Mouse (Mus musculus): ENCODE data around the gene Dhx34. TPM values are rescaled to one million over a fixed set of nuclear protein-coding genes. Genes with fewer than 3 reads are reported as not detected.
"Not testable (repeated sequence)": the region's sequence is repeated elsewhere in the genome, so short reads cannot be mapped to it uniquely, and the experiment has no call there.

Gene Dhx34
- polyA plus RNA-seq (2016; fragmentation: Nextera tagmentation; extraction: Ambion mirVana), result 16.9 and 19.2 TPM in 2 replicates

DNA sequence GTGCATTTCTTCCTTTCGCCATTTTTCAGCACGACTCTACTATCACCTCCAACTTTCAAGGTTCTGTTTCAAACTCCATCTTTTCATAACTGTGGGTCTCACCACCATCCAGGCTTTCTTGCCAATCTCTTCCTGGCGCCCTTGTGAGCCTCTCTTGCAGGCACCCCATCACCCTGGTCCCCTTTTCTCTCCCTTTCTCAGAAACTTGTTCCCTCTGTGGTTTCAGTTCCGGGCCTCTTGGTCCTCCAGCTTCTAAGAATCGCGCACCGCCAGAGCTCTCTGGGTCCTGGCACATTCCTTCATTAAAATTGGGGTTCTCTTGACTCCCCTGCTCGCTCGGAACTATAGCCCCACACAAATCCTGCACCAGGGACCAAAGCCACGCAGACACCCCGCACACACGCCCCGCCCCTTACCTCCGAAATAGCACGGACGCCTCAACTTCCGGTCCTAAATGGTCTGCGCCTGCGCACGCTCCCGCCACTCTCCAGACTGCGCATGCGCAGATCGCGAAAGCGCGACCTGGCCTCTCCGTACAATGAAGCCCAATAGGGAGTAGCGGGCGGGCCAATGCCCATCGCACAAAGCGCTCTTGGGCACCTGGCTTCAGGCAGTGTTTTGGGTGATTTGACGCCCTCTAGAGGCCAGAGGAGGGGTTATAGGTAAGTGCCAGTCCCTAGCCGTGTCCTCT is at the start of gene Dhx34:
Dhx34 (minus strand) TSS at position 456 of the 691 bp plus-strand sequence.
- peaks cover 20% of the 10 kb centered on the region for H3K36me3 ChIP-seq
- H3K4me1 ChIP-seq, result peaks cover 9% of the 10 kb centered on the region
- H3K4me3 ChIP-seq, result peak within 1 kb of the TSS; percentile 55
- H3K27me3 ChIP-seq, result no peaks in the 10 kb centered on the region
- H3K9me3 ChIP-seq (replicated peaks), result no peaks in the 10 kb centered on the region
- H3K9ac ChIP-seq, result peak within 1 kb of the TSS; percentile 74
- 2% methylated on average over 34 of the region's 34 CpGs for WGBS
- H3K4me2 ChIP-seq (replicated peaks), result peak within 1 kb of the TSS; percentile 63
- H3K27ac ChIP-seq, result peak within 1 kb of the TSS; percentile 67
- peak; percentile 97 for ATAC-seq (ENCODE audit: low FRiP score)

- H3K4me3 ChIP-seq, result no peak overlapping the region
- ATAC-seq (ENCODE audit: low FRiP score), result no peak
- H3K27me3 ChIP-seq, result peaks cover 12% of the 10 kb centered on the region
- H3K27ac ChIP-seq, result no peak overlapping the region
- H3K4me1 ChIP-seq, result peaks cover 28% of the 10 kb centered on the region
- H3K9ac ChIP-seq, result no peak overlapping the region
- H3K4me2 ChIP-seq (replicated peaks), result peak overlapping the region; percentile 93
- WGBS, result 58% methylated on average over 1 of the region's 1 CpGs
- no peaks in the 10 kb centered on the region for H3K9me3 ChIP-seq (replicated peaks)
- peaks cover 11% of the 10 kb centered on the region for H3K36me3 ChIP-seq
Observed at GRCm38 (mm10) chr7:16271139-16271538, 49.3 kb upstream of the Dhx34 start.

DNA sequence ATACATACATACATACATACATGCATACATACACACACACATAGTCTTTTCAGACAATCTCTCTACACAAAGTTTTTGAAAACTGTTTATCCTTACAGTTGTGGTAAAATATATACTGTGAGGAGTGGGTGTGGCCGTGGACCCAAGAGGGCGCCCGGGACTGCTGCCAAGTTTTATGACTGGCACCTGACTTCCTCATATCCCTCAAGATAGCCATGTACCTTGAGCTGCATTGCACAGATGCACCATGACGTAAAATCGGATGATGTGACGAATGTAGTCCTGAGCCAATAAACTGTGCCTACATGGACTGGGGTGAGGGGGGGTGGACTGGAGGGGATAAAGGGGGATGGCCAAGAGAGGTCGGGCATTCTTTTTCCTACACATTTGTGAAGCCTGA is 44.8 kb upstream of the Dhx34 start:
- not testable (repeated sequence) for H3K27ac ChIP-seq

DNA sequence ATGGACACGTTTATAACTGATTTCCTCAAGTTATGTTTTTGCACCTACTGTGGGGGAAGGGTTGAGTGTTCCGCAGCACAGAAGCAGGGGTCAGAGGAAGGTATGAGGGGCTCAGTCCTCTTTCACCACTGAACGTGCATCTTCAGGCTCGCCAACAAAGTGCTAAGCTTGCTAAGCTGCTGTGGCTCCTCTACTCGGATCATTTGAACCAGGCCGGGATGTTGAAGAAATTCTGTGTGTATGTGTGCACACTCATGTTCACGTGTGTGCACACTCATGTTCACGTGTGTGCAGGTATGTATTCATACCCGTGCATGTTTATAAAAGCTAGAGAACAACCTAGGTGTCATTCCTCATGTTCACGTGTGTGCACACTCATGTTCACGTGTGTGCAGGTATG is 44.0 kb upstream of the Dhx34 start:
- H3K4me2 ChIP-seq (replicated peaks), result no peak overlapping the region
- no peak overlapping the region for H3K4me3 ChIP-seq
- no peaks in the 10 kb centered on the region for H3K36me3 ChIP-seq
- no peak for ATAC-seq (ENCODE audit: low FRiP score)
- 89% methylated on average over 11 of the region's 11 CpGs for WGBS
- H3K27ac ChIP-seq, result no peak overlapping the region
- 0 out of 2 replicates have a peak, but pooled peaks cover 10% of the 10 kb centered on the region for H3K9me3 ChIP-seq (replicated peaks)
- no peak overlapping the region for H3K9ac ChIP-seq
- H3K27me3 ChIP-seq, result no peaks in the 10 kb centered on the region
- H3K4me1 ChIP-seq, result no peaks in the 10 kb centered on the region

More for the DNA sequence above, 44.8 kb upstream of the Dhx34 start:
- H3K36me3 ChIP-seq; H3K4me3 ChIP-seq; H3K27me3 ChIP-seq; H3K9ac ChIP-seq; ATAC-seq (ENCODE audit: low FRiP score); H3K4me1 ChIP-seq; H3K4me2 ChIP-seq (replicated peaks): not testable (repeated sequence)
- 0 out of 2 replicates have a peak, but pooled peaks cover 10% of the 10 kb centered on the region for H3K9me3 ChIP-seq (replicated peaks)
- 85% methylated on average over 7 of the region's 7 CpGs for WGBS

DNA sequence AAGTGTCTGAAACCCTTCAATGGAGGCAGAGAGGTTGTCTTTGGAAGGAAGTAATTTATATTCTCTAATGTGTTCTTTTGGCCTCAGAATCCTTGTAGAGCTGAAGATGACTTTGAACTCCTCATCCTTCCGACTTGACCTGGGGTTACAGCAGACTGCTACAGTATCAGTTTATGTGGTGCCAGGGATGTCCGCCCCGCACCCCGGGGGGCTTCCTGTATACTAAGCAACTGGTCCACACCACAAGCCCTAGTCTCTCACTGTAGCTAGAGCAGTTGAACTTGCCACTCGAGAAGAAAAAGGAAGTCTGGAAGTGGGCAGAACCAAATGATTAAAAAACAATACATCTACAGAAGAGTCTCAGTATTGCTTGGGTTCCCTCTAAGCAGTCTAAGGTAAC is 42.0 kb upstream of the Dhx34 start:
- ATAC-seq (ENCODE audit: low FRiP score), result no peak
- Histone ChIP-seq H3K9me3 (replicated peaks) (0 out of 2 replicates have a peak, but pooled peaks cover 10% of the 10 kb centered on the region), H3K9ac (no peak overlapping the region), H3K4me2 (replicated peaks) (no peak overlapping the region), H3K4me1 (no peaks in the 10 kb centered on the region), H3K27ac (no peak overlapping the region), H3K36me3 (no peaks in the 10 kb centered on the region), H3K27me3 (no peaks in the 10 kb centered on the region), H3K4me3 (no peak overlapping the region)
- WGBS, result 88% methylated on average over 5 of the region's 5 CpGs

DNA sequence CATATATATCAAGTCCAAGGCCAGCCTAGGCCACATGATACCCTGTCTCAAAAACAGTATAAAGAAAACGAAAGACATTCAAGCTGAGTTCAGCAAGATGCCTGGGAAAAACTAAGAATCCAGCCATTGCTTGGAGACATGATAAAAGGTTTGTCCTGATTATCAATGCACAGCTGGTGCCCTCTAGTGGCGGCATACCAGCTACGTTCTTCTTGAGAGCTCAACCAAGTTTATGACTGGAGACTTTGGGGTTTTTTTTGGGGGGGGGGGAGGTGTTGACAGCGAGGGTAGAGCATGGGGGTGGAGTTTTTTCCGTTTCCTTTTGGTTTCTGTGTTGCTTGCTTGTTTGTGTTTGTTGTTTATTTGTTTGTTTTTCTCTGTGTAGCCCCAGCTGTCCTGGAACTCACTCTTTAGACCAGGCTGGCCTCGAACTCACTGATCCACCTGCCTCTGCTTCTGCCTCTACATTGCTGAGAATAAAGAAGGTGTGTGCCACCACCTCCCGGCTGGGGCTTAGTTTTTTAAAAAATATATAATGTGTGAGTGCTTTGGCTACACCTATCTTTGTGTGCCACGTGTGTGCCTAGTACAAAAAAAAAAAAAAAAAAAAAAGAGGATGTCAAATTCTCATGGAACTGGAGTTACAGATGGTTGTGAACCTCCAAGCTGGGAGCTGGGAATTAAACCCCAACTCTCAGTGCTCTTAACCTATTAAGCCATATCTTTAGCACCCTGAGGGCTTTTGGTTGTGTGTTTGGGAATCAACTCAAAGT is 41.4 kb upstream of the Dhx34 start:
- Histone ChIP-seq H3K4me3 (no peak overlapping the region), H3K27me3 (no peaks in the 10 kb centered on the region), H3K27ac (no peak overlapping the region), H3K9me3 (replicated peaks) (0 out of 2 replicates have a peak, but pooled peaks cover 10% of the 10 kb centered on the region), H3K4me1 (no peaks in the 10 kb centered on the region), H3K36me3 (no peaks in the 10 kb centered on the region), H3K4me2 (replicated peaks) (no peak overlapping the region), H3K9ac (no peak overlapping the region)
- WGBS, result 29% methylated on average over 8 of the region's 8 CpGs
- no peak for ATAC-seq (ENCODE audit: low FRiP score)

DNA sequence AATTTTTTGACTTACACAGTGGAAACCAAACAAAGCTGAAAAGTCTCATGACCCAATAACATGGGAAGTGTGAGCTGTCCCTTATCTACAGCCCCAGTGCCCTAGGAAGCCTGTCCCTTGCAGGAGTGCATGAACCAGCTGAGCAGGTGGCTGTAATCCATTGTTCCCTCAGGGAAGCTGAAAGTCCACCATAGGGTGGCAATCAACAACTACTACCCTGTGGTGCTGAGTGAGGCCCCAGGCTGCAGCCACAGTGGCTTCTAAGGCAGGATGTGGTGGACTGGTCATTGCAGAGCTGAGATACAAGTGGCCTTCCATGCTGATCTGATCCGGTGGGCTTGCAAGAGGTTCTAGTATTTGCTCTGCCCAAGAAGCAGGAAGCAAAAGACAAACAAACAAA is 39.3 kb upstream of the Dhx34 start:
- ATAC-seq (ENCODE audit: low FRiP score), result no peak

GRCm38 (mm10) chr7:16259110-16259590 is 37.3 kb upstream of the Dhx34 start, which contains the start of gene C5ar1:
TSS of gene C5ar1 (minus strand) at chr7:16259540.
- no peak within 1 kb of the TSS for H3K9ac ChIP-seq
- H3K9me3 ChIP-seq (replicated peaks), result no peaks in the 10 kb centered on the region
- H3K27ac ChIP-seq, result no peak within 1 kb of the TSS
- H3K27me3 ChIP-seq, result no peaks in the 10 kb centered on the region
- H3K4me3 ChIP-seq, result no peak within 1 kb of the TSS
- no peaks in the 10 kb centered on the region for H3K4me1 ChIP-seq
- H3K36me3 ChIP-seq, result no peaks in the 10 kb centered on the region
- no peak within 1 kb of the TSS for H3K4me2 ChIP-seq (replicated peaks)
- ATAC-seq (ENCODE audit: low FRiP score), result no peak
- WGBS, result 87% methylated on average over 5 of the region's 5 CpGs

More for the DNA sequence above, 39.3 kb upstream of the Dhx34 start:
- H3K9me3 ChIP-seq (replicated peaks), result 0 out of 2 replicates have a peak, but pooled peaks cover 10% of the 10 kb centered on the region
- no peaks in the 10 kb centered on the region for H3K4me1 ChIP-seq
- H3K27me3 ChIP-seq, result no peaks in the 10 kb centered on the region
- no peaks in the 10 kb centered on the region for H3K36me3 ChIP-seq
- no peak overlapping the region for H3K4me2 ChIP-seq (replicated peaks)
- no peak overlapping the region for H3K27ac ChIP-seq
- H3K9ac ChIP-seq, result no peak overlapping the region
- WGBS, result 75% methylated on average over 1 of the region's 1 CpGs
- no peak overlapping the region for H3K4me3 ChIP-seq

DNA sequence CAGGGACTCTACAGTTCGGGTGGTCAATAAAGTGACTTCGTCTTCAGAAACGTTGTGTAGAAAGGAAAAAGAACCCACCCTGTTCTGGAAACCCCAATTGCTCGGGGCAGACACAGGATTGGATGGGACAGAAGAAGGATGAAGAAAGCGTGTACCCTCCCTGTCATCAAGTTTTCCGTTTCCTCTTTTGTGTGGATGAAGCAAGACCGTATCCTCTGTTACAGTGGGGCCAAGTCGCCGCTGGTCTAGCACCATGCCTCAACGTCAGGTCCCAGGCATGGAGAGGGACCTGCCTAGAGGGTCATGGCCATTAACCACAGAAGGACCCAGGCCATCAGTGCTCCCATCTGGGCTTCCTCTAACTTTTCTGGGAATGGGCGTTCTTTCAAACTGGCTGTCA is 36.0 kb upstream of the Dhx34 start:
- no peak overlapping the region for H3K9ac ChIP-seq
- H3K4me3 ChIP-seq, result no peak overlapping the region
- H3K9me3 ChIP-seq (replicated peaks), result no peaks in the 10 kb centered on the region
- H3K36me3 ChIP-seq, result no peaks in the 10 kb centered on the region
- H3K4me2 ChIP-seq (replicated peaks), result no peak overlapping the region
- H3K4me1 ChIP-seq, result no peaks in the 10 kb centered on the region
- 86% methylated on average over 11 of the region's 11 CpGs for WGBS
- ATAC-seq (ENCODE audit: low FRiP score), result no peak
- no peak overlapping the region for H3K27ac ChIP-seq
- no peaks in the 10 kb centered on the region for H3K27me3 ChIP-seq

- H3K27me3 ChIP-seq; H3K36me3 ChIP-seq; H3K4me3 ChIP-seq; H3K9ac ChIP-seq; H3K4me2 ChIP-seq (replicated peaks); ATAC-seq (ENCODE audit: low FRiP score); H3K27ac ChIP-seq; H3K9me3 ChIP-seq (replicated peaks); H3K4me1 ChIP-seq: not testable (repeated sequence)
- WGBS, result 90% methylated on average over 4 of the region's 4 CpGs
Observed at GRCm38 (mm10) chr7:16255963-16256362, 34.1 kb upstream of the Dhx34 start.

DNA sequence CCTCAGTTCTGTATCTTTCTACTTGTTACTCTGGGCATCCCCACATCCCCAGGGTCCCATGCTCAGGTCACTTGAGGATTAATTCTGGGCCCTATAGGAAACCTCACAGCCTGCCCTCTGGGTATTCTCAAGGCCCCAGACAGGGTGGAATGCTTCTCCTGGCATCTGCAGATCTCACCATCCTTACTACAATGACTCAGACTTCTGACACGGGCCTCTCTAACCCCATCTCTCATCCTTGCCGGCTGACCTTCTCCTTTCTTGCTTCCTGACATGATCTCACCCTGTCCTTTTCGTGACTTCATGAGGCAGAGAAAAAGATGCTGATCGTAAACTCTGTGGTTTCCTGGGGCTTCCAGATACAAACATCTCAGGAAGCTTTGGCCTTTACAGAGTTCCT is 32.4 kb upstream of the Dhx34 start:
- no peaks in the 10 kb centered on the region for H3K9me3 ChIP-seq (replicated peaks)
- ATAC-seq (ENCODE audit: low FRiP score), result no peak
- H3K27me3 ChIP-seq, result no peaks in the 10 kb centered on the region
- H3K4me3 ChIP-seq, result no peak overlapping the region
- H3K4me1 ChIP-seq, result no peaks in the 10 kb centered on the region
- no peak overlapping the region for H3K27ac ChIP-seq
- 69% methylated on average over 4 of the region's 4 CpGs for WGBS
- H3K9ac ChIP-seq, result no peak overlapping the region
- H3K4me2 ChIP-seq (replicated peaks), result no peak overlapping the region
- H3K36me3 ChIP-seq, result no peaks in the 10 kb centered on the region

DNA sequence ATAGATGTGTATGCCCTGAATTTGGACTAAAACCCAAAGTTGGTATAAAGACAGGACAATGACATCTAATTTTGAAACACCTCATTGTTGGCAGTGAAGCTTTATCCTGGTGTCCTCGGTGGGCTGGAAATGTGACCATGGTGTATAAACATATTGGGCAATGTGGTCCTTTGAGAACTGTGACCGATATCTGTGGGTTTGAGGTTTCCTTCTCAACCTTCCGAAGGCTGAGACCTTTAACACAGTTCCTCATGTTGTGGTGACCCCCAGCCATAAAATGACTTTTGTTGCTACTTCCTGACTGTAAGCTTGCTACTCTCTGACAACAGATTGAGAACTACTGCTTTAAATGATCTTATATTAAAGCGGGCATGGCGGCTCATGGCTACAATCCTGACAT is 28.9 kb upstream of the Dhx34 start:
- Histone ChIP-seq H3K4me3 (no peak overlapping the region), H3K4me1 (no peaks in the 10 kb centered on the region), H3K4me2 (replicated peaks) (no peak overlapping the region), H3K9me3 (replicated peaks) (no peaks in the 10 kb centered on the region), H3K27me3 (no peaks in the 10 kb centered on the region), H3K9ac (no peak overlapping the region), H3K27ac (no peak overlapping the region), H3K36me3 (no peaks in the 10 kb centered on the region)
- 86% methylated on average over 5 of the region's 5 CpGs for WGBS
- ATAC-seq (ENCODE audit: low FRiP score), result no peak

All from hindbrain, embryonic 12.5 days (tissue).